Mouse (Mus musculus) ES-E14 (cell line): ENCODE results near the gene Rims4.

Source experiments
- CHD2 ChIP-seq: IDR thresholded peaks from 2 replicates; pipeline ENCODE4 v1.6.1; 2014; ENCODE audit warnings: mild to moderate bottlenecking, low read depth, low read length, inconsistent platforms
- MAFK ChIP-seq: IDR thresholded peaks from 2 replicates; pipeline ENCODE4 v1.6.1; 2014; ENCODE audit warnings: mild to moderate bottlenecking, low read depth, low read length, inconsistent platforms; ENCODE audit not compliant: insufficient read depth
- ZC3H11A ChIP-seq: IDR thresholded peaks from 2 replicates; pipeline ENCODE4 v1.6.1; 2012; ENCODE audit warnings: low read depth, mild to moderate bottlenecking, inconsistent platforms, low read length, borderline replicate concordance
- ZNF384 ChIP-seq: IDR thresholded peaks from 2 replicates; pipeline ENCODE4 v1.6.1; 2012; ENCODE audit warnings: low read depth, low read length, inconsistent platforms

DNA sequence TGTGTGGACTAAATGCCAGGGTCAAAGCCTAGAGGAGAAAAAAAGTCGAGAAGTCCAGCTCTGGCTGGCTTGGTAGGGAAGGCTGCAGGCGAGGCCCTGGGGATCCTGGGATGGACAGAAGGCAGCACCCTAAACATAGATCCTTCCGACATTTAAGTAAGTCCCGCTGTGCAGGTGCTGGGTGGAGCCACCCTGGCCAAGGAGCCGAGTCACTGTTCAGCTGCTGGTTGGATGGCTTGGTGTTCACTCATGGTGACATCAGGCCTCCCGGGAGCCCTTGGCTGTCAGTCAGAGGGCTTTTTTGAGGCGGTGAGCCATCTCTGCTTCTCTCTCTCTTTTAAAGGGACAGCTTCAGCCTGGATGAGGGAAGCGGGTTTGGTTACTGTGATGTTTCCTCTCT lies 21.0 kb upstream of the Rims4 start:
- TF ChIP-seq ZNF384 (no peak), ZC3H11A (no peak), MAFK (no peak), CHD2 (no peak)
